18 mouse cellular contexts compared by ENCODE assay signal in genomic region chr3:153616849-153617248, GRCm38 (mm10).
DNase-seq lines count a peak whose midpoint lies in the region; ATAC-seq and TF ChIP-seq lines count a peak whose summit lies in the region.
"Had no signal": no experiment of that assay in that cellular context is flagged by ENCODE, and none has a peak within 500 bp of the region (broad histone marks: within the 10 kb centered on the region; RNA-seq: fewer than 3 reads in every experiment).

No protein-coding gene starts in this region.

- no peak overlapping the region for H3K4me3 ChIP-seq in heart, embryonic 12.5 days
- no peak overlapping the region for H3K4me3 ChIP-seq in lung, embryonic 14.5 days (ENCODE audit: low read depth, low read length)
- no peak overlapping the region for H3K4me3 ChIP-seq in embryonic facial prominence, embryonic 14.5 days (ENCODE audit: low read depth, low read length)
- H3K4me3 ChIP-seq: limb, embryonic 15.5 days had no signal

- peaks cover 33% of the 10 kb centered on the region for H3K4me1 ChIP-seq in heart, embryonic 12.5 days (replicated peaks)
- 0 out of 2 replicates have a peak, but pooled peaks cover 7% of the 10 kb centered on the region for H3K4me1 ChIP-seq in lung, embryonic 14.5 days (ENCODE audit: insufficient read depth)
- peaks cover 12% of the 10 kb centered on the region for H3K4me1 ChIP-seq in embryonic facial prominence, embryonic 14.5 days (ENCODE audit: control insufficient read depth, insufficient read depth, low read length)

- H3K4me2 ChIP-seq in heart, embryonic 12.5 days = no peak overlapping the region
- H3K4me2 ChIP-seq in lung, embryonic 14.5 days = no peak overlapping the region
- peak overlapping the region; percentile 28 for H3K4me2 ChIP-seq in embryonic facial prominence, embryonic 14.5 days (ENCODE audit: low read depth, low read length)
- H3K4me2 ChIP-seq: heart, embryonic 11.5 days; limb, embryonic 15.5 days; midbrain, embryonic 11.5 days had no signal

- 62% methylated on average over 8 of the region's 8 CpGs for WGBS in heart, embryonic 12.5 days
- WGBS in lung, embryonic 14.5 days = 45% methylated on average over 8 of the region's 8 CpGs
- 46% methylated on average over 8 of the region's 8 CpGs for WGBS in embryonic facial prominence, embryonic 14.5 days

- TF ChIP-seq CTCF in lung, embryonic 14.5 days (IDR thresholded peaks at IDR 0.05; ENCODE audit: low read depth) = no peak

- H3K9me3 ChIP-seq in heart, embryonic 12.5 days (replicated peaks) = no peaks in the 10 kb centered on the region
- no peaks in the 10 kb centered on the region for H3K9me3 ChIP-seq in lung, embryonic 14.5 days (ENCODE audit: low read depth, low read length)
- H3K9me3 ChIP-seq in embryonic facial prominence, embryonic 14.5 days (ENCODE audit: control insufficient read depth, low read length) = no peaks in the 10 kb centered on the region
- H3K9me3 ChIP-seq: limb, embryonic 15.5 days had no signal

- no peaks in the 10 kb centered on the region for H3K27me3 ChIP-seq in heart, embryonic 12.5 days (replicated peaks)
- H3K27me3 ChIP-seq in lung, embryonic 14.5 days (ENCODE audit: insufficient read depth, low read length) = no peaks in the 10 kb centered on the region
- no peaks in the 10 kb centered on the region for H3K27me3 ChIP-seq in embryonic facial prominence, embryonic 14.5 days (replicated peaks; ENCODE audit: control insufficient read depth, insufficient read depth, low read length)
- H3K27me3 ChIP-seq: CH12.LX; limb, embryonic 15.5 days had no signal

- no peak for ATAC-seq in heart, embryonic 12.5 days (ENCODE audit: insufficient number of reproducible peaks, low FRiP score)
- 0 out of 2 replicates have a peak, but pooled peaks have one; percentile 35 for ATAC-seq in lung, embryonic 14.5 days (ENCODE audit: insufficient read depth)
- ATAC-seq in embryonic facial prominence, embryonic 14.5 days (ENCODE audit: low read depth) = no peak
- ATAC-seq: activated CD4-positive, CD25-positive, alpha-beta regulatory T cell, adult 4 months had no signal

- no peak overlapping the region for H3K9ac ChIP-seq in heart, embryonic 12.5 days
- no peak overlapping the region for H3K9ac ChIP-seq in lung, embryonic 14.5 days
- no peak overlapping the region for H3K9ac ChIP-seq in embryonic facial prominence, embryonic 14.5 days (ENCODE audit: low read depth, low read length)
- H3K9ac ChIP-seq: limb, embryonic 15.5 days had no signal

- H3K36me3 ChIP-seq in heart, embryonic 12.5 days = 0 out of 2 replicates have a peak, but pooled peaks cover 6% of the 10 kb centered on the region
- no peaks in the 10 kb centered on the region for H3K36me3 ChIP-seq in lung, embryonic 14.5 days (ENCODE audit: insufficient read depth)
- H3K36me3 ChIP-seq in embryonic facial prominence, embryonic 14.5 days (ENCODE audit: control insufficient read depth, insufficient read depth, low read length) = no peaks in the 10 kb centered on the region
- H3K36me3 ChIP-seq: limb, embryonic 15.5 days had no signal

- 0 out of 2 replicates have a peak overlapping the region, but pooled peaks have one; percentile 36 for H3K27ac ChIP-seq in heart, embryonic 12.5 days (ENCODE audit: poor library complexity, severe bottlenecking)
- no peak overlapping the region for H3K27ac ChIP-seq in lung, embryonic 14.5 days (ENCODE audit: low read depth)
- no peak overlapping the region for H3K27ac ChIP-seq in embryonic facial prominence, embryonic 14.5 days (replicated peaks; ENCODE audit: low read depth, low read length)
- H3K27ac ChIP-seq: limb, embryonic 15.5 days had no signal

- no peak for DNase-seq in heart, adult 11 months
- peak; percentile 8 for DNase-seq in lung, embryonic 14.5 days
- no peak for DNase-seq in lung, postnatal 14 days
- peak; percentile 24 for DNase-seq in embryonic facial prominence, embryonic 14.5 days (ENCODE audit: low spot score)
- DNase-seq in retina, embryonic 14.5 days (ENCODE audit: low spot score) = peak; percentile 18
- DNase-seq in adrenal gland, postnatal 36 days = no peak
- DNase-seq in testis, postnatal 10 days (ENCODE audit: low spot score) = no peak
- DNase-seq: adrenal gland, postnatal 25 days; cerebellum, adult 9-10 months; embryo, embryonic 11 days; gastrocnemius, postnatal 10 days; right cerebral cortex, postnatal 4 days had no signal

Comparison
In these comparisons a context has a peak if more than half of its experiments do, and no peak if none do; other contexts are left out.
1. DNase-seq: peak in lung, embryonic 14.5 days (single experiment), embryonic facial prominence, embryonic 14.5 days (single experiment) and retina, embryonic 14.5 days (single experiment); none in heart, adult 11 months (single experiment), lung, postnatal 14 days (single experiment), adrenal gland, postnatal 36 days (0 of 2) and testis, postnatal 10 days (single experiment).